Mouse (Mus musculus) cerebellum, adult 8-10 months (tissue): ENCODE results near the gene Enpp5.

ENCODE experiments used
- DNase-seq: peaks from one replicate; pipeline ENCODE4 v3.0.0; 2022

Enpp5 gene

DNA sequence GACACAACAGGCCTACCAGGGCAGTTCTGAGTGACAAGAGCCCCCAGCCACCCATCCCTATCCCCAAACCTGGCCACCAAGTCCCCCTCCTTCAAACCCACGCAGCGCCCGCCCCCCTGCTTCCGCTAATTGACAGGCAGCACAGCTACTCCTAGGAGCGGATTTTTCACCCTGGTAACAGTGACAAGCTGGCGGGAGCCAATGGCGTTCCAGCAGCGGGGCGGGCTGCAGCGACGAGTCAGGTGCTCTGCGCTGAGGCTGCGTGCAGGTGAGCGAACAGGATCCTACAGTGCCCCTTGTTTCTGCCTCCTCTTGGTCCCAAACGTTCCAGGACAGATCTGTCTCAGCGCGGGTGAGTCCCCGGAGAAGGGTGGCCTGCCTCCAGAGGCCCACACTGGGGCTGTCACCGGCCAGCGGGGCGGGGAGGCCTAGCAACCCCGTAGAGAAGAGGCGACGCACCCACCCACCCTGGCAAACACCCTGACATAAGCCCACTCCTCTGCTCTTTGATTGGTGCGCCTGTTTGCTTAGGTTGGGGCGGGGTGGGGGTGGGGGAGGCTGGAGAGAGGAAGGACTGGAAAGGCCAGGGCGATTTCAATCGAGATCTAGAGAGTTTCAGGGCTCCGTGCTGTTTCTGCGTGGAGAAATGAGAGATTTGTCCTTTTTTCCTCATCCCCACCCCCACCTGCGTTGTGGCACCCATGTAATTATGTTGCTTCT is at the start of gene Enpp5:
Gene Enpp5 (plus strand): TSS at position 183 of the 720 bp plus-strand sequence.
- peak; percentile 90 for DNase-seq

DNA sequence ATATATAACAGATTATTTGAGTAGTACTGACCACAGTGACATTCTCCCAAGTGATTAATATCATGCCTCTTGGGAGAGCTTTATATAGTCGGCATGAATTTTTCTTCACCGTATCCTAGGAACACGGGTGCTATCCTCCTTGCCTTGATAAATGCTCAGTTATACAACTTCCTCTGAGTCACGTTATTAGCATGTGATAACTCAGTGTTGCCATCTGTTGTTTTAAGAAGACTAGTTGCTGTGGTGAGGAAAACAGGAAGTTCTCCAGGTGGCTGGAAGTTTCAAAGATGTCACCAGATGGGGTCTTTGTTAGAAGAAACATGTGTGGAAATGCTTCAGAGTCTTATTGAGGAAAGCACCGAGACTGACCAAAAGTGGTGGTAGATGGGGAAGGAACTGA is 49.0 kb upstream of the Enpp5 start:
- DNase-seq = no peak

DNA sequence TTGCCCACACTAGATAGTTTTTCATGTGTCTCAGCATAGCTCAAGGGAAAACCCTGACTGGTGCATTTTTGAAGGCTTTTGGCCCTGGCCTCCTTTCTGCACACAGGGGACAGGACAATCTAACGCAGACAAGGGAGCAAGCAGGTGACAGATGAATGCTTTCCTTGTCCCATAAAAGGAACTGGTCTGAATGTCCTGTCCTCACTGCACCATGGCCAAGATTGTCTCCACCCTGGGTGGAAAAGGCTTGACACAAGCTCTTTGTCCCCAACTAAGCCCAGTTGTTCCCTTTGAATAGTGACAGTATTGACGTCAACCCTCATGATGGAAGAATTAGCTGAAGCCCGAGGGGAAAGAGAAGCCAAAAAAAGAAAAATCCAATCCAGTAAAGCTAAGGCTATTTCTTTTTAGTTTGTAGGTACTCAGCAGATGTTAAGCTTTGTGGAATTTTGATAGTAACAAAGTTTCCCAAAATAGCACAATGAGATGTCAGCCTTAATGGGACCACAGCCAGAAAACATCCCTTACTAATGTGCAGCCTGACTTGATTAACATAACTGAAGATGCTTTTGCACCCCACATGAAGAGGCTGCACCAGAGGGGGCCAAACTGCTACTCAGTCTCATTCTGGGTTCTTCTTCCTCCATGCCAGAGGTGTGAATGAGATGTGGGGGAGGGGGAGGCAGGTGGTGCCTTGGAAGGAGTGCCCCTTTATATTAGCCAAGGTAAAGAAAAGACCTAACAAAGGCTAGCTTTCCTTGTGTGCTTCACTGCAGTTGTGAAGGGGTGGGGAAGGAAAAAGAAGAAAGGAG is 47.6 kb upstream of the Enpp5 start:
- no peak for DNase-seq

DNA sequence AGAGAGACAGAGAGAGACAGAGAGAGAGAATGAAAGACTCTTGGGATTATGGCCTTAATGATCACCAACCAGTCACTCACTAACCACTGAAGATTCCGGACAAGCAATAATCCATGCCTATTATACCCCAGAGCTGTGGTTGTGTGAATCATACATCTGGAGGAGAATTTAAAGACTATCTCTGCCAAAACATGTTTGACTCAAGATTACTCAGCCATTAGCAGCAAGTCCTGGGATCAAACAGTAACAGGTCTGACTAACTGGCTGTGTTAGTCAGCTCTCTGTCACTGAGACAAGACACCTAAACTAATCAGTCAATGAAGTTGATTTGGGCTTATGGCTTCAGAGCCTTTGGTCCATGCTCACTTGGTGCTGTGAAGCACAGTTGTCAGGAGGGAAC is 43.6 kb upstream of the Enpp5 start:
- DNase-seq = no peak

DNA sequence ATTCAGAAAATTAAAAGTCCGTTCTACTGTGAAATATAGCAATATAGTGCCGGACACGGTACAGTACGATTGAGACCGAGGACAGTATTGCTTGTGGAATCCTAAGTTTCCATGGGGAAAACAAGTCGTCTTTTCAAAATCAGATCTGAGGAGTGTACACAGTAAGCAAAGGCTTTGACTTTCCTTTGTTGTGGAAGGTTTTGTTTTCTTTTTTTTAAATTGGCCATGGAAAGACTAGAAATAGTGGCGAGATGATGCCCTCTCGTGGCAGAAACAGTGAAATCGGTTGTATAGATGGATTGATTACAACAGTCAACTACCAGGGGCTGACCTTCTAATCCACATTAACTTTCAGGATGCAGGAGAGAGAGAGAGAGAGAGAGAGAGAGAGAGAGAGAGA is 40.0 kb upstream of the Enpp5 start:
- DNase-seq = peak; percentile 34

DNA sequence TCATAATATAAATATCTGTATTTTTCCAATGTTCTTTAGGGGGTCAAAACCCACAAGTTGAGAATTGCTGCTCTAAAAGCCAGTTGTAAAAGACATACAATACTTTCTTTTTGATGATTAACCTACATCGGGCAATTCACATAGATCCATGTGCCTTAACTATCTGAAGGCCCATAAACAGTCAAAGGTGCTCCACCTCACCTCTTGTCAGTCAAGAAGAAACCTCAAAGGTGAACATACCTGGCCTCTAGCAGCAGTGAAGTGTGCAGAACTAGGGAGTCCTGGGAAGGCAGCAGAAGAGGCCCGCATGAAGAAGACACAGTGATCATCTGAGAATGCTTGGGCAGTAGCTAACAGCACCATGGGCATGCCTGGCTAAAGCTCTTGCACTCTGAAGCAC is 38.2 kb upstream of the Enpp5 start:
- no peak for DNase-seq

DNA sequence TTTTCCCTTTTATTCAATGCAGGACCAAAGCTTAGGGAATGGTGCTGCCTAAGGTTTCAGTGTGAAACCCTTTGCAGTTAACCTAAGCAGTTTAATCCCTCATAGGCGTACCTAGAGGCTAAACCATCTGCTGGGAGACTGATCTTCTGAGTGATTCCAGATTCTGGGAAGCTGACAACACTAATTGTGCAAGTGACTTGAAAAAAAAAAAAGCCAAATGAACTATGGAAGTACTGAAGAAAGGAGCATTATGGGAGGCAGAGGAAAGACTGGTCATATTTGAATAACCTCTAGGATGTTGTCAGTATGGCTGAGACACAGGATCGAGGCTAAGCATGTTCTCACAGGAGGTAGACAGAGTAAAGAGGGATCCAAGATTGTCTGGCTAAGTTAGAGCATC is 36.3 kb upstream of the Enpp5 start:
- DNase-seq = no peak

DNA sequence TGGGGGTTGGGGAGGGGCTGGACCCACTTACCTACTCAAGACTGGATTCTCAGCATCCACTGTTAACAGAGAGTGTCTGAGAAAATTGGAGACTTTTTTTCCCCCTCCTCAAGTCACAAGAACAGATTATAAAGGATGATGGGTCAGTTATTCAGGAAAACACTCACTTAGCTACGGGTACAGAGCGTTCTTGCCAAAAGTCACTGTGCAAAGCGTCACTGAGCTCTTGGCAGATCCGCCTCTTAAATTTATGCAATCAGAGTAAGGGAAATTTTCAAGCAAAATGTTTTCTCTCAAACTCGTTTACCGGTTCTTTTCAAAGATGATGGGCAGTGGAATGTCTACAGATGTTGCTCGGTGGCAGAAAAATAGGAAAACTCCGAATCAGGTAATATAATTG is 35.8 kb upstream of the Enpp5 start:
- no peak for DNase-seq

DNA sequence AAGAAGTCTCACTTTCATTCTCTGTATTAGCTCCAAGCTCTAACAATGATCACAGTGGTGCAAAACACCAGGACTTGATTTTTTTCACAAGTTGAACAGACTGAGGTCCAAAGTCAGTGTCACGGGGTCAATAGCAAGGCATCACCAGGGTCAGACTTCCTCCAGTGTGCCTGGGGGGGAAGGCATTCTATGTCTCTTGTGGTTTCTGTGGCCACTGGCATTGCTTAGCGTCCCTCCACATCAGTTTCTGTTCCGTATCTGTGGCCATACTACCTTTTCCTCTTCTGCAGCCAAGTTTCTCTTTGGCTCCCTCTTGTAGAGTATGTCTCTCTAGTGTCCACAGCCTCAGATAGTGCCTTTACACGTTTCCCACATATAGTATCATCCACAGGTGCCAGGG is 25.2 kb upstream of the Enpp5 start:
- no peak for DNase-seq

DNA sequence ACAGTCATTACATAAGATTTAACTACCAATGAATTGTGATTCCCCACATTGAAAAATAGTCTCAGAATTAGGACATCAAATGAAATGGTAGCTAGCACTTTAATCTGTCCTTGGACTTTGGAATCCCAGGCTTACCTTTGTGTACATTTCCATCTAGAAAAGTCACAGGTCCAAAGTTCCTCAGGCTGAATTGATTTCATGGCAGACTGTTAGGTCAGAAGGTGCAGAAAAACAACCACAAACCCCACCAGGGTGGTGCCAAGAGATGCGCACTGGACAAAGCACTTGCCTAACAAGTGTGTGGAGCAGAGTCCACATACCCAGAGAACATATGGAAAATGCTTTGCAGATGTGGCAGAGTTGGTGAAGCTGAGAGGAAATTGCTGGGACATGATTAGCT is 21.5 kb upstream of the Enpp5 start:
- no peak for DNase-seq

DNA sequence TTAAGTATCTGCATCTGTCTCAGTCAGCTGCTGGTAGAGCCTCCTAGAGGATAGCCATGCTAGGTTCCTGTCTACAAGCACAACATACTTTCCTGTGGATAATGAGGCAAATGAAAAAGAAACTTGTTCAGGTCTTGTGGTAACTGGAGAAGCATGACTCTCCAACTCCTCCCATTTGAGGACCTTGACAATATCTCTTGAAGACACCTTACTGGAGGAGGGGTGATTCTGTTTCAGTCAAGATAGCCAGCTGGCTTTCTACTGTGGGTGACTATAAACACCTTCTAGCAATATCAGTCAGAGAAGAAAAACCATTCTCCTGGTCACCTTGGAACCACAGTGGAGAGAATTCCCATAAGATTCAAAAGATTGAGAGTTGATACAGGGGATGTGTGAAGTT is 20.5 kb upstream of the Enpp5 start:
- DNase-seq = no peak

DNA sequence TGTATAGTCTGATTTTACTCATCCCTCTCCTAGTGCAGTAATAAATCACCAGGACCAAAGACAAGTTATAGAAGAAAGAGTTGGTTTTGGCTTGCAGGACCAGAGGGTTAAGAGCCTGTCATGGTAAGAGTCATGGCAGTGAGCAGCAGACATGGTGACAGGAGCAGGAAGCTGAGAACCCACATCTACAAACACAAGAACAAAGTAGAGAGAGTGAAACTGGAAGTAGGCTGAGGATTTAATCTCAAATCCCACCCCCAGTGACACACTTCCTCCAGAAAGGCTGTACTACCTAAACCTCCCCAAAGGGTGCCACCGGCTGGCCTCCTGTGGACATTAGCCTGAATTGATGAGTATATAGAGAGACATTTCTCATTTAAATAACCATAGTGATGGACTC is 17.8 kb upstream of the Enpp5 start:
- no peak for DNase-seq

DNA sequence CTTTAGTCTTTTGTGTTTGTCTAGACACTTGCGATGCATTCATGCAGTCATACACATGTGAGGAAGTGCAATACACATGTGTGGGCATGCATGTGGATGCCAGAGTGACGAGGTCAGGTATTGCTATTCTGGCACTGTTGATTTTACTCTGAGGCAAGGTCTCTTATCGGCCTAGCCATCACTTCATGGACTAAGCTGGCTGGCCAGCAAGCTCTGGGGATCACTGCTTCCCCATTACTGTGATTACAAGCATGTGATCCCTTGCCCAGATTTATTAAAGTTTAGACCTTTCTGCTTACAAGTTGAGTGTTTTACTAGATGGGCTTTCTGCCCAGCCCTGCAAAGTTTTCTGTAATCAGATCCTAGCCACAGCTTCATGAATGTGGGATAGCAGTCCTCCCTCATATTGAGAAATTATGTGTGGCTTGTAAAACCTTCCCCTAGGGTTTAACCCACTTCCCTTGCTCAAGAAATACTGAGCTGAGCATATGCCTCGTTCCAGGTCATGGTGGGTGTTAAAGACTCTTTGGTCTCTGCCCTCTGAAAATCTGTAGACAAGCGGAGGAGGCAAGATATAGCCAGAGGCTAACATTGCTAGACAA is 17.2 kb upstream of the Enpp5 start:
- DNase-seq = no peak

DNA sequence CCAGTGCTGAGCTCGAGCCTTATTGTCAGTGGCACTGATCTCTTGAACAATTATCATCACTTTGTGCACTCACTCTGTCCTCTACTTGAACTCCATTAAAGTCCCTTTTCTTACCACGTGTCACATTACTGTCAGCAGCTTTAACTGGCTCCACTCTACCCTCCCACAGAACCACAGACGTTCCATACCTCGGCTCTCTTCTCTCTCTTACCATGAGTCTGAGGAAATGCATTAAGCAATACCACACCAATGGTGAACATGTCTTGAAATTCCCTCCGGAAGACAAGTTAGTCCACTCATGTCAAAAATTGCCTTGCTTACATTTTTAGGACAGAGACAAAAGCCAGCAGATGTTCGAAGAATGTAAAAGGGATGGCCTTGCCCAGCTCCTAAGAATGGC is 9.7 kb upstream of the Enpp5 start:
- no peak for DNase-seq

DNA sequence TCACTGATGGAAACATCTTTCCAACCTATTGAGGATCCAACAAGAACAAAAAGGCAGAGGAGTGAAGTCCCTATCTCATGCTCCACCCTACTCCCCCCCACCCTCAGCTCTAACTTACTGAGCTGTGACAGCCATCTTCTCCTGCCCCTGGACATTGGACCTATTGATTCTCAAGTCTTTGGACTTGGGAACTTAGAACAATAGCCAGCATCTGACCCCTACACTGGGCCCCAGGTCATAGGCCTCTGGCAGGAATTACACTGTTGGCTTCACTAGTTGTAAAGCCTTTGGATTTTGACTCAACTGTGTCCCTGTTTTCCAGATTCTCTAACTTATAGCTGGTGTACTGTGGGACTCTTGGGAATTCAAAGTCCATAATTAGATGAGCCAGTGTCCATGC is 6.9 kb upstream of the Enpp5 start:
- no peak for DNase-seq

DNA sequence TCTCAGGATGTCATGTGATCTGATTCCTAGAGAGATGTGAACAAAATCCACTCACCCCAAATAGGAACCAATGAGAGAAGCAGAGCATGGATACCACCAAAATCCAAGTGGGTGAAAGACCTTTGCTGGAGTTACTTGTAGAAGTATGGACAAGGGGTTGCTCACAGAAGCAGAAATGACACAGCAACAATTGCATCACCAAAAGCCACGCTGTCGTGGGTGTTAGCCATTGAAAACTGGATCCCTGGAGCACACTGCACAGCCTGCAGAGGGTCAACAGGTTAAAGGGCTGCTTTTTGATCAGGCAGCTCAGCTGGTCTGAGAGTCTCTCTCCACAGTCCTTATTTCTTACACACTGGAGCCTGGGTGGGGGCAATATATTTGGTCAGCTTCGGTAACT is 3.0 kb upstream of the Enpp5 start:
- DNase-seq = no peak

DNA sequence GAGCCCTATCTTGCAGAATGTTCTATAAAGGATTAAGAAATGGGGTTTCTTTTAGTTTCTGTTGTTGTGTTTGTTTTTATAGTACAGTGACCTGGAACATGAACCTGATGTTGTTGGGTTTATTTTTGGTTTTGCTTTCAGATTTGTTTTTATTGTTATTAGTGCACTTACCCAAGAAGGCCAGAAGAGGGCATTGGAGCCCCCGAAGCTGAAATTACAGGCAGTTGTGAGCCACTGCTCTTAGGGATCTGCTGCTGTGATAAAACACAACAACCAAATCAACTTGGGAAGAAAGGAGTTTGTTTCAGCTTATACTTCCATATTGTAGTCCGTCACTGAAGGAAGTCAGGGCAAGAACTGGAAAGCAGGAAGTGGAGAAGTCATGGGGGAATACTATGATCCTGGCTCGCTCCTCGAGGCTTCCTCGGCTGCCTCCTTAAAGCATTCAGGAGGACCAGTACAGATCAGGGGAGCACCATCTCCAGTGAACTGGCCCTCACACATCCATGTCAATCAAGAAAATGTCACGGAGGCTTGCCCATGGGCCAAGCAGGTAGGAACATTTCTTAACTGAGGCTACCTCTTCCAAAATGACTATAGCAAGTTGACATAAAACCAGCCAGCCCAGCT is 2.4 kb upstream of the Enpp5 start:
- peak; percentile 38 for DNase-seq

DNA sequence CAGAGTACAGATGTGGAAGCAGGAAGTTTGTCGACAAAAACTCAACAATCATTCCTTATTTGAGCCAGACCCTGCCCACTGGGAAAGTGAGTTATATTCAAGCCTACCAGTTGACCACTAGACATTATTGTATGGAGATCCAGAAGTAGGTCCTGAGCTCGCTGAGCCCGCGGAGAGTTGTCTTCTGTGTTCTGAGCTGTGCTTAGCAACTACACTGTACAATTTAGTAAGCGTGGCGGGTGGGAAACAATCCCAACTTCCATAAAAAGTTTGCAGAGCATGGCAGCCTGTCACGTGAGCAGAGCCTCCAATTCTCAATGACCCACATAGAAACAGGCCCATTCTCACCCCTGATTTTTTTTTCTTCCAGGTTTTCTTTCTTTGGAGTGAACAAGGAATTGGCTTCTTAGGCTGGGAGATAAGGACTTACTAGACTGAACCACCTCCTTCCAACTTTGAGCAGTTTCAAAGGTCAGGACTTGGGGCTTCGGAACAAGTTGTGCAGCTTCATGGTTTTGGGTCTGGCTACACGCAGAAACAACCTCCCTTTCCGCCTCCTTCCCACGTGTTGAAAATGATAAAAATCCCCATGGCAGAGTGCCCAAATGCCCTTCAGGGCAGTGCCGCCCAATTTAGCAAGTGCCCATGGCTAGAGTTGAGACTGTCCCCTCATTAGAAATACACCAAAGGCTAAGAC is 1.3 kb upstream of the Enpp5 start:
- peak; percentile 12 for DNase-seq

DNA sequence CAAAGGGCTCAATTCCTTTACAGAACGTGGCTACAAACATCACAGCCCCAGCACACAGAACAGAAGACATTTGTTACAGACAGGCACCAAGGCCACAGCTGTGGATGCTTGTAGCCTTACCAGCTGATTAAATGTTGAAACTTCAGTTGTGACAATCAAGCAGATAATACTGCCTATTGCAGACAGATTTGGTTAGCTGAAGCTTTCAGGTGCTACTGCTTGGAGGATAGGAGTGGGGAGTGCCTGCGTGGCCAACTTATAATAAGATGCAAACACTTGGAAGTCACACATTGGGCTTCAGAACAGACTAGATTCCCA is 811 bp upstream of the Enpp5 start:
- DNase-seq = no peak

DNA sequence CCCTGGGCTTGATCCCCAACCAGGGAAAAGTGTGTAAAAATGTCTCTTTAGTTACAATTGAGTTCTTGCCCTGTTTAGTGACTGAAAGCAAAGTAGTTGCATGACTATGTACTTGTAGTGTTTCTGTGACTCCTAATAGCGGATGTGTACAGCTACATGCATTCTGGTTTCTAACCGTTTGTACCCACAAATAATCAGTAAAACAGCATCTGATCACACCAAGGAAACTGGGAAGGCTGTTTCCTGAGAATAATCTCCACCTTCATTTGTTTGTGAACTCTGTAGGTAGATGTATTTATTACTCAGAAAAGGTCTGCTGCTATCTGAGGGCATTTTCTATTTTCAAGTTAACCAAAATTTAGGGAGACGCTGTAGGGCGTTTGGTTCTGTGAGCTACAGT is 4.5 kb downstream of the Enpp5 start:
- no peak for DNase-seq

DNA sequence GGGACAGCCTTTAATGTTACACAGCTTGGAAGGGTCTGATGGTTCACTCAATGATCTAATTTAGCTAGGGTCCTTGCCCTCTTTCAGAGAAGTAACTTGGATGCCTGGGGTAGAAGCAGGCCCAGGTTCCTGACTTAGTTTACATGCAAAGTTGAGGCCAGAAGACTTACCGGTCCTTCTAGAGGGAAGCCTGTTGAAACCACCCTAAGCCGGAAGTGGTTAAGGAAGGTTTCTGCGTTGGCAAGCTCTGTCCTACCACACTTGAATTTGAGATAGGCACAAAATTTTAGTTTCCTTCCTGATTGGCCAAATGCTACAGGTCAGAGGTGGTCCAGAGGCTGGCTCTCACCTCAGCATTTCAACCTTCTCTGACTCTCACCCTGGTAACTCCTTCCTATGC is 9.6 kb downstream of the Enpp5 start:
- no peak for DNase-seq

DNA sequence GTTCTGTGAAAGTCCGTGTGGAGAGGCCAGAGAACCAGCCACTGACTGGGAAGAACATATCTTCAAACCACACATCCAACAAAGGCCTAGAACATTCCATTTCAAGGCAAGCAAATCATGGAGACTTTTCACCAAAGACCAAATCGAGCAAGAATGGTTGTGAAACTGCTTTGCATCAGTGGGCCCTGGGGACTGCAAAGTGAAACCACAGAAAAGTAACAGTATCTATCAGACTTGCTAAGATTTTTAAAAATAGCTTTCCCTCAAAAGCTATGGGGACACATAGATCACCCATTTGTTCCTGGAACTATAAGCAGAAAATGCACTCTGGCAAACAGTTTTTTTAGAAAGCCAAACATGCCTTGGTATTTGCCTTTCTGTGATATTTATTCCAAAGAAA is 12.3 kb downstream of the Enpp5 start:
- no peak for DNase-seq

DNA sequence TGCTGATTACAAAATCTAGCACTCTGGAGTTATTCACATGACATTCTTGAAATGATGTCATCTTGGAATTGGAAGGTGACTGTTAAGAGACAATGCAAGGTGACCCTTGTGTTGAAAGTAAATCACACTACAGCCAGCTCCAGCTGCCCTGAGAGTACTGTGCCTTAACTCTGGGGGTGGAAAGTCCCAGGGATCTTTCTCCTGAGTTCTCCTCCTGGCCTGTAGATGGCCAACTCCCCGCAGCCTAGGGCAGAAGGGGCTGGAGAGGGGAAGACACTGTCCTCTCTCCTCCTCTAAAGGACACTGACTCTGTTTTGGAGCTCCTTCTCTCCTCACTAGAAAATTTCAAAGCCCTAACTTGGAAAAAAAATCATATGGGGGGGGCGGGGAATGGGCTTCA is 12.9 kb downstream of the Enpp5 start:
- DNase-seq = no peak
